Mouse (Mus musculus): ENCODE data around the gene Dnah5.
"Not testable (repeated sequence)": the region's sequence is repeated elsewhere in the genome, so short reads cannot be mapped to it uniquely, and the experiment has no call there.

Gene Dnah5

GRCm38 (mm10) chr15:28299438-28299837 is 95.9 kb downstream of the Dnah5 start:
- DNase-seq (ENCODE audit: extremely low read depth, low read depth) = peak; percentile 2

GRCm38 (mm10) chr15:28307131-28307530 is 103.6 kb downstream of the Dnah5 start:
- no peak for DNase-seq (ENCODE audit: extremely low read depth, low read depth)

GRCm38 (mm10) chr15:28307884-28308283 is 104.3 kb downstream of the Dnah5 start:
- no peak for DNase-seq (ENCODE audit: extremely low read depth, low read depth)

- no peak for DNase-seq (ENCODE audit: extremely low read depth, low read depth)
Measured at GRCm38 (mm10) chr15:28310516-28310915, 107.0 kb downstream of the Dnah5 start.

GRCm38 (mm10) chr15:28313451-28313850 is 109.9 kb downstream of the Dnah5 start:
- DNase-seq (ENCODE audit: extremely low read depth, low read depth) = no peak

GRCm38 (mm10) chr15:28315812-28316528 is 112.4 kb downstream of the Dnah5 start:
- no peak for DNase-seq (ENCODE audit: extremely low read depth, low read depth)

GRCm38 (mm10) chr15:28322533-28322932 is 119.0 kb downstream of the Dnah5 start:
- no peak for DNase-seq (ENCODE audit: extremely low read depth, low read depth)

- DNase-seq (ENCODE audit: extremely low read depth, low read depth) = no peak
Measured at GRCm38 (mm10) chr15:28326985-28327384, 123.4 kb downstream of the Dnah5 start.

GRCm38 (mm10) chr15:28327441-28327840 is 123.9 kb downstream of the Dnah5 start:
- no peak for DNase-seq (ENCODE audit: extremely low read depth, low read depth)

- no peak for DNase-seq (ENCODE audit: extremely low read depth, low read depth)
Measured at GRCm38 (mm10) chr15:28341151-28341550, 137.6 kb downstream of the Dnah5 start.

GRCm38 (mm10) chr15:28367561-28367960 is 164.0 kb downstream of the Dnah5 start:
- no peak for DNase-seq (ENCODE audit: extremely low read depth, low read depth)

- no peak for DNase-seq (ENCODE audit: extremely low read depth, low read depth)
Measured at GRCm38 (mm10) chr15:28370431-28370830, 166.9 kb downstream of the Dnah5 start.

GRCm38 (mm10) chr15:28371506-28371905 is 168.0 kb downstream of the Dnah5 start:
- no peak for DNase-seq (ENCODE audit: extremely low read depth, low read depth)

- no peak for DNase-seq (ENCODE audit: extremely low read depth, low read depth)
Measured at GRCm38 (mm10) chr15:28374394-28374793, 170.8 kb downstream of the Dnah5 start.

- no peak for DNase-seq (ENCODE audit: extremely low read depth, low read depth)
Measured at GRCm38 (mm10) chr15:28380909-28381308, 177.4 kb downstream of the Dnah5 start.

- DNase-seq (ENCODE audit: extremely low read depth, low read depth) = not testable (repeated sequence)
Measured at GRCm38 (mm10) chr15:28393723-28394122, 190.2 kb downstream of the Dnah5 start.

GRCm38 (mm10) chr15:28395481-28395880 is 191.9 kb downstream of the Dnah5 start:
- no peak for DNase-seq (ENCODE audit: extremely low read depth, low read depth)

- DNase-seq (ENCODE audit: extremely low read depth, low read depth) = no peak
Measured at GRCm38 (mm10) chr15:28398472-28398871, 194.9 kb downstream of the Dnah5 start.

- DNase-seq (ENCODE audit: extremely low read depth, low read depth) = no peak
Measured at GRCm38 (mm10) chr15:28399258-28399657, 195.7 kb downstream of the Dnah5 start.

GRCm38 (mm10) chr15:28404630-28405029 is 201.1 kb downstream of the Dnah5 start:
- no peak for DNase-seq (ENCODE audit: extremely low read depth, low read depth)

GRCm38 (mm10) chr15:28405136-28405535 is 201.6 kb downstream of the Dnah5 start:
- DNase-seq (ENCODE audit: extremely low read depth, low read depth) = no peak

- no peak for DNase-seq (ENCODE audit: extremely low read depth, low read depth)
Measured at GRCm38 (mm10) chr15:28439702-28440101, 236.2 kb downstream of the Dnah5 start.

GRCm38 (mm10) chr15:28444494-28444893 is 240.9 kb downstream of the Dnah5 start:
- no peak for DNase-seq (ENCODE audit: extremely low read depth, low read depth)
